Mouse (Mus musculus): ENCODE measurements around the gene Igsf11.
"Not testable (repeated sequence)": the region's sequence is repeated elsewhere in the genome, so short reads cannot be mapped to it uniquely, and the experiment has no call there.

Gene Igsf11

DNA sequence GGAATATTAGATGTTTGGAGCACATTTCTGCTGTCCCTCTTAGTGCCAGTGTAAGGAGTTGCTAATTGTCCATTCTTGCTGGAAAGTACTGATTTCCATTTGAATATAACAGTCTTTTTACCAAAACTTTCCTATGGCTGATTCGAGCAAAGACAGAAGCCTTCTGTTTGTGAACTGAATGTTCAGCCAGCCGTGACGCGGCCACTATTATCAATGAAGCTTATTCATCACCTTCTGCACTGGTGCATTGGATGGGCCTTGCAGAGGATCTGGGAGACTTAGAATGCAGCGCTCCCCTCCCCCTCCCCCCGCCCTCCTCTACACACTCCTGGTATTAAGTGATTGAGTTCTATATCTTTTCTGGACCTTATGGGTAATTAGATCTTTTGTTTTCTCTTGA is 48.8 kb downstream of the Igsf11 start:
- no peak for DNase-seq

DNA sequence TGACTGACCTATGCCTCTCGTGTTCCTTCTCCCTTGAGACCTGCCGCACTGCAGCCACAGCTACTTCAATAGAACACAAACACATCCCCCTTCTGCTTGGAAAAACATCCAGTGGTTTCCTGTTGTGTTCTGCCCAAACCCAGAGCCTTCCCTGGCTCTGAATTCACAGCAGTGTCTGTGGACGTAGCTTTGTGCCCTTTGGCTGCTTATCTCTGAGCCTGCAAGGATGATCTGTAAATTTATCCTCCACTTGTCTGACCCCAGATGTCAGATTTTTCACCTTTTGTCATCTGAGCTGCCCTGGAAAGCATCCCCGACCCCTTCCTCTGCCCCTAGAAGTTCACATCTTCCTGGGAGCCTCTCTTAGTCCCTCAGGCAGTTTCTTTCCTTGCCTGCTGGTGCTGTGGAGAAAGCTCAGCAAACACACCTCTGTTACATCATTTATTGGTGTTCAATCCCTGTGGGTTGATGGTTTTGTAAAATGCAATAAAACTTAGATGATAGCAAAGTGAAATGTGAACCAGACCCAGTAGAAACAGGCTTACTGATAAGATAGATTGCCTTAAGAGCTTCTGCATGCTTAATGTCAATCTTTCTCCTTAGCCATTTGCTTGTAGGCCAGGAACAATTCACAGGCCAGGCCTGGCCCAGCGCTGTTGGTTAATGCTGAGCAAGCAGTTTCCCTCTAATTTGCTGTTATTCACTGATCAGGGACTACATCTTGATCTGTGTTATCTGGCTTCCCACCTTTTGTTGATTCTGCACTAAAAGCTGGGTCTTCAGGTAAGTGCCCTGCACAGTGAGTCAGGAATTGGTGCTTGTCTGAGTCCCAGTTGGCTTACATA is 51.5 kb downstream of the Igsf11 start:
- DNase-seq: no peak

DNA sequence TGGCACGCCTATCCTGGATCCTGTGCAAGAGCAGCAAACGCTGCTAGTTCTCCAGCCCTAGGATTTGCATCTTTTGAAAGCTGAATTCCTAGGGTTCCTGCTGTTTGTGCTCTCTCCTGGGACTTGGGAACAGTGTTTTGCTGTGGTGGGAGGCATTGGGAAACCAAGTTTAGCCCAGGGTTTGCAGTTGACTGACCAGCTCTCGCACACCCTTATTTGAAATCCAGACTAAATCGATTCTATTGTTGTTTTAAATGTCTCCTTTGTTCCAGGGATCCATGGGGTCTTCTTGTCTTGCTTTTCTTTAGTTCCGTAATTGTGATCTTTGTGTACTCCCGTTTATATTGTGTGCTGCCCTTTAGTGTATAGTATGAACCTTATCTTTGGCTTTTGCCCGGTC is 52.6 kb downstream of the Igsf11 start:
- no peak for DNase-seq

DNA sequence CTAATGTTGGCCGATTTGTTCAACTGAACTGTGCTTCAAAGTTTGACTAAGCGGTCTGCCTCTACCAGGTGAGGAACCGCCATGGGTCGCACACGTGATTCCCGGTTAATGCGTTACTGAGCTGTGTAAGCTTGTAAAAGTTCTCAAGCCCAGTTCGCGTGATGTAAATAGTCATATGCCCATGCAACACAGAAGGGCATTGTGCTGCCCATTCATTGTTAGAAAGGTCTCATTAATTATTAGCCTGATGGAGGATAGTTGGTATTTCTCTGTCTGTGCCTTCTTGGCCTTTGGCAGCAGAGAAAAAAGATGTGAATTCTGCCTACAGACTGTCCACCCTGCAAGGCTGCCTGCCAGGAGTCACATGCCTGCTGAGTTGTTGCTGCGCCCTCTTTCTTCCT is 53.1 kb downstream of the Igsf11 start:
- DNase-seq: no peak

DNA sequence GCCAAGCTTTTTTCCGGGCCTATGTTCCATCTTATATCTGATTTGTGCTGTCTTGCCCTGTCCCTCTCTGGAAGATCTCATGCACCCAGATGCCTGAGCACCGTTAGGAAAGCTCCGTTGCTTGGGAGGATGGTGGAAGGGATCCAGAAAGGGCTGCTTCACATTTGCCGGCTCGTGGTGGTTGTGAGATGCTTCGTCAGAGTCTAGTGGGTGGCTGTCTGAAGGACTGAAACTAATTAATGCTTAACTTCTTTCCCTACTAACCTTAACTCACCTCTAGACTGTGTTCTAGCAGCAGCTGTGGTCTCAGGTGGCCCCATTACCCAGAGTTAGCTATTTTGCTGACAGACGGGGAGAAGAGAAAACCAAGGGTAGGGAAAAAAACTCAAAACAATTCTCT is 54.0 kb downstream of the Igsf11 start:
- DNase-seq: no peak

DNA sequence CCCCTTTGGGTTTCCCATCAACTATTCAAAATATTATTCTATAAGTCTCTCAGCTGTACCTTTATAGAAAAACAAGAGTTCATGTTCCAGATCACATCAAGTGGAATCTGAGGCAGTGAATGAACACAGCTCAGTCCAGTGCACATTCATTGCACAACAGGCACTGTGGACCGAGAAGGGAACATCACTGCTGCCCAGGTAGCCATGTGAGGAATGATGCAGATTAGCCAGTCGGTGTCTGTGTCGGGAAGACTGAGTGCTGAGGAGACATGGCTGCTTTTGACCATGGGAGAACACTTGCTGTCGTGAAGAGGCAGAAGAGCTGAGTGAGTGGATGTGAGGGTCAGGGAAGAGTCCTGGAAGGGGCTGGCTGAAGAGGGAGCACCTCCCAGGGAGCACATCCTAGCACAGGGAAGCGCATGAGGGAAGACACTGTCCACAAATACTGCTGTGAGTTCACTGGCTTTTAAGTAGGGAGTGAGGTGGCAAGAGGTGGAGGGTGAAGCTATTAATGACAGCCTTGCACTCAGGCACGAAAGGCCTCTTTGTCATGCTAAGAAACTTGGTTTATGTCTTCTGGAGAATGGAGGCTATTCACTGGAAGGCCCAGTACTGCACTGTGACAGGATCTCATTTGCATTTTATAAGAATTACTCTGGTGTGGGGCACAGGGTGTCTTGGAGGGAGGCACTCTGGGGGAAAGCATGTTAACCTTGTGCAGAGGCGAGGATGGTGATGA is 54.8 kb downstream of the Igsf11 start:
- no peak for DNase-seq

DNA sequence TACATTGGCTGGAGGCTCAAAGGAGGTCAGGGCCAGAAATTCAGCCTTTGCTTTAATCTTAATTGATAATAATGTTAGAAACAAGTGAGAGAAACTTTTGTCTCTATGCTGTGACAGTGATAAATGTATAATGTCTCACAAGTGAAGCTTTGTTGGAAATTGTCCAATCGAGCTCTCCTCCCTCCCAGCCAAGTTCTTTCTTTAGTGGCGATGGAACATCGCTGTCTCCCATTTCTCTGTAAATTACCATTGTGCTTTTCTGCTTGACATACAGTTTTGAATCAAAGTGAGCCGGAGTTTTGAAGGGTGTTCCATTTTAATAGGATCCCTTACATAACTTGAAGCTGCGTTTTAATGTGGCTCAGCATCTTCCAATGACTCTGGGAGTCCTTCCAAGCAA is 56.0 kb downstream of the Igsf11 start:
- DNase-seq: no peak

DNA sequence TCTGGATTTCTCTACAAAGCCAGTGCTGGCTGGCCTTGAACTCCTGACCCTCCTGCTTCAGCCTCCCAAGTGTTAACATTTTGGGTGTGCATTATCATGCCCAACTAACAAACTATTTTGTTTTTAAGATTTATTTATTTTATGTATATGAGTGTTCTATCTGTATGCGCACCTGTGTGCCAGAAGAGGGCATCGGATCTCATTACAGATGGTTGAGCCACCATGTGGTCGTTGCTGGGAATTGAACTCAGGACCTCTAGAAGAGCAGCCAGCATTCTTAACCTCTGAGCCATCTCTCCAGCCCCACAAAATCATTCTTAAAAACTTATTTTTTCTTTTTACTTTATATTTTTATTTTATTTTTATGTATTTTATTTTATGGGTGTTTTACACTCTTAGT is 60.4 kb downstream of the Igsf11 start:
- no peak for DNase-seq

DNA sequence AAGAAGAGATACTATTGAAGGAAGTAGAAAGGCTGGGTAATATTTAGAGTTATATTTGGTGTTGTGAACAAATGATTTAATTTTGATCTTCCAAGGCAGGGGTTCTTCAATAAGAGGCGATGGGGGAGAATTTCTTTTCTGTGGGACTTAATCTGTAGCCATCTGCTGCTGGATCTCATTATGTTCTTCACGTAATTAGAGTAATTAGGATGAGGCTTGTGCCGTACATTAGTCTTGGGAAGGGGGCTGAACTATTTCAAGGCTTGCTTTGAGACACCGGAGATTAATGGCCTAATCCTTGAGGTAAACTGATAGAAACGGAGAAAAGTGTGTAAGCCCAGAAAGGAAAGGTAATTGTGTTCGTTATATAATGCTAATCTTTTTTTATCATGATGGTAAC is 61.4 kb downstream of the Igsf11 start:
- DNase-seq: no peak

DNA sequence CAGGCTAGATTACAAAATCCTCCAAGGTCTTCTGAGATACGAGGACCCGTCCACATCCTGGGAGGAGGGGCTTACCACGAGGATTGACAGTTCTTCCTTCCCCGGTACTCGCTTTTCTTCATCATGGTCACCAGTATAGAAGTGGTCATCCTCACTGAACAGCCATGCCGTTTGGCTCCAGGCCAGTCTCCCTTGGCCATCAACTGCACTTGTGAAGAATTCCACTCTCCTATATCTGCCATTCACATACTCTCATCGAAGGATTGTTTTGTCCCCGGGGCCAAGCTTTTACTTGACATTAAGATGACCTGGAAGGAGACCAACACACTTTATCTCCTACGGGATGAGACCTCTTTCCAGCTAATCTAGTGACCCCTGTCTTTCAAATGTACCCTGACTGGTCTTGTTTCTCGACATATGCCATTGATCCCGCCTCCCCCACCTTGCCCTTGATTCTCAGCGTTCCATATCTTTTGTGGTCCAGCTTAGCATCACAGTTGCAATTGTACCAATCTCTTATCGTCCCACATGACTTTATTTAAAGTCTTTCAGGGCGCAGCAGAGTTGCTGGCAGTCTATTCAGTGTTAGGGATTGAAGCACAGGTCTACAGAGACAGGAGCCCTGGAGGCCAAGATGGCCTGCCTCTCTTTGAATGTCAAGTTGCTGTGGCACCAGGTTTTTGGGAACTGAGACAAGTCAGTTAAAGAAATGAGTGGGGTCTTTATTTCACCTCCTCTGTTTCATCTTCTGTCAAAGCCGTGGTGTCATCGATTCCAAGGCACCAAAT is 62.2 kb downstream of the Igsf11 start:
- no peak for DNase-seq

DNA sequence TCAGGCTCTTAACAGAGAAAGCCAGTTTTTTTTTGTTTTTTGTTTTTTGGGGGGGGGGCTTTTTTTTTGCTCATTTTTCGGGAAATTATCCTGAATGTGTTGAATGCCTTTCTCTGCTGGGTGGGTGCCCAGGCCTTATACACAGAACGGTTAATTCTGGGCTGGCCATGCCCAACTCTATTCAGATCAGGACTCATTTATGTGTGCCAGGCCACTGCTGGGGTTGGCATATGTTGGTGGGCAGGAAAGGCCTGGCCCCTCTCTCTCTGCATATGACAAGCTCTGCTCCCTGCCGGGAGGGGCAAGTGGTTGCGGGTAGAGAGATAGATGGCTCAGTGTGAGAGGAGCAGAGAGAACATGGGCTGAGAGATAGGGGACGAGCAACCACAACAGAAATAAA is 62.8 kb downstream of the Igsf11 start:
- DNase-seq: no peak

DNA sequence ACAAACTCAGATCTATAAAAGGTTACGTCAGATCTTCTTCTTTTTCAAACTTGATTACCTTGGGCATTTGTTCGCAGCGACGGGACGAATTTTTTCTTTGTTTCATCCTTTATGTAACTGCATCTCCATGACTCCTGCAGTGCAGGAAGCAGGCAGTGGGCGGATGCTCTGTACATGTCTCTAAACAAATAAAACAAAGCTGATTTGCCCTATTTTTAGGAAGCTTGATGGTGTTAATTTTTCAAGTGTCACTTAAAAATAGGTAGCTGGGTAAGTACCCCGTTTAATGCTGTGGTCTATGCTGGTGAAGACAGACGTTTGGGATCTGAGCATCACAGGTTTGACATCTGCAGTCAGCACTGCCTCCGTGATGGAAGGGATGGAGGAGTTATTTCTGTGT is 66.3 kb downstream of the Igsf11 start:
- DNase-seq: no peak

DNA sequence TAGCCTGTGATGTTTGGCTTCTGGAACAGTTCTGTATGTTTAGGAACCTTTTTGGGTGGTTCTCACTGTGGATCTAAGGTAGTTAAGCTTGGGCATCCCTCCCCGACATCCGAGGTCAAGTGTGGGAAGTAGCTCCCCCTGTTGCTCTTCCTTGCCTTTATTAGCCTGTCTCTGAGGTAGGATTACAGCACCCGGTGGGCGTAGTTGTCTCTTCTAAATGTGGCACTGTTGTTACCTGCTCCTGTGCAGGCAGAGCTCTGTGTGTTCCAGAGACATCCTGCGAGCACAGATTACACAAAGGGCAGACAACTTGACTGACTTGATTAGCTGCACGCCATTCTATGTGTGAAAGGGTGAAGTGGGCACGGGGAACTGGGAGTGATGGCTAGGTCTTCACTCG is 68.1 kb downstream of the Igsf11 start:
- no peak for DNase-seq

DNA sequence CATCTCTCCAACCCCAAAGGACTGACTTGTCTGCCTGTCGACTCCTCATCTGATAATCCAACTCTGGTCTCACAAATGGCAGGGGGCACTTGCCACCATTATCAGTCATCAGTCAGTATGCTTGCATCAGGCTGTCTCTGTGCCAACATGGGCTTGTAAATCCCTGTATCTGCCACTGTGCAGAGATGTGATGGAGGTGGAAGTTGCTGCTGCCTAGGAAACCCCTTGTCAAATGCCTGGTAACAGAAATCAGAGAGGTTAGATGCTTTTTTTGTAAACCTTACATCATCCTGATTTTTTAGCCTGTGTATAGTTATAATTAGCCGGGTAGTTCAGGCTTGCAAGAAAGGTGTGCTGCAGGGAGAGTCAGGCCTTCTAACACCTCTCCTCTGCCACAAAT is 69.4 kb downstream of the Igsf11 start:
- no peak for DNase-seq

DNA sequence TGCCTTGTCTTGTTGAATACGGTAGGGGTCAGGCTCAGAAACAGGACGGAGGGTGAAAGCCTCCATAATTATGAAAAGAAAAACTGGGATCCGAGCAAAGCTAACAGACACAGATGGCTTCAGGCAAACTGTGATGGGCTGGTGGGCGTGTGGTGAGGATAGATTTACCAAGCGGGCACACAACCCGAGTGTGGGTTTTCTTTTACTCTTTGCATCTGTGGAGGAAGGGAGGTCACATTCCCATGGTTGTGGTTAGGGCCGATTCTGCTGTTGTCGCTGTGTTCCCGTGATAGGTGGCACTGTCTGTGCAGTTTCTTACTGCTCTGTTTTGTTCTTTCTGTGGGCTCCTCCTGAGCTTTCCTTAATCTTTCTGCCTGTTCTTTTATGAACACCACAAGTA is 70.2 kb downstream of the Igsf11 start:
- no peak for DNase-seq

DNA sequence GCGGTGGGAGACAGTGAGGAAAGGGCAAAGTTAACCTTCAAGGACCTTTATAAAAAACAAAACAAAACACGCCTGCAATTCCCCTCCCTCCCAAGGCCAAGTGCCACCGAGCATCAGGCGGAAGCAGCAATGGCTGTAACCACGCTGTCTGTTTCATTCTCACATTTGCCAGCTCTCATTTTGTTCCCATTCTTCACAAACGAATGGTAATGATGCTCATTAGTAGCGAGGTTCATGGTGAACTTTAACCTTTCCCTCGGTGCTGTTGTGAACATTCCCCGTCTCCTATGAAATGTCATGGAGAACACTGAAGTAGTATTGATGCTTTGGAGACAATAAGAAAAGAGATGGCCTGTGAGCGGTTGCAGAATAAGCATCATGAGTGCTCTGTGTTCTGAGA is 74.6 kb downstream of the Igsf11 start:
- DNase-seq: no peak

DNA sequence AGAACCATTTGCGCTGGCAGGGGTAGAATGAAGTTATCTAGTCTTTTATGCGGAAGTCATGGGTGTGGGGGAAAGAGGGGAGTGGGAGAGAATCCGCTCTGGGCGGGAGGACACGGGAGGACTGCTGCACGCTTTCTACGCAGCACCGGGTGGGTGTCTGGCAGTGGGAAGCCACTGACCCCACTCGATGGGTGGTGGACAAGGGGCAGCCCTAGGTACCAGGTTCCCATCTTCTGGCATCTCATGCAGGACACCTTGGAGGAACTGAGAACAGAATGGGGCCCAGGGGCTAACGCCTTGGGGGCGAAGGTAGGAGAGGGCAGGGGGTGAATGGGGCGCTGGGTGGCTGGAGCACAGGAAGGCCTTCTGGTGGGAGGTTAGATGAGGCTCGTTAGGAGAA is 83.7 kb downstream of the Igsf11 start:
- DNase-seq: no peak

DNA sequence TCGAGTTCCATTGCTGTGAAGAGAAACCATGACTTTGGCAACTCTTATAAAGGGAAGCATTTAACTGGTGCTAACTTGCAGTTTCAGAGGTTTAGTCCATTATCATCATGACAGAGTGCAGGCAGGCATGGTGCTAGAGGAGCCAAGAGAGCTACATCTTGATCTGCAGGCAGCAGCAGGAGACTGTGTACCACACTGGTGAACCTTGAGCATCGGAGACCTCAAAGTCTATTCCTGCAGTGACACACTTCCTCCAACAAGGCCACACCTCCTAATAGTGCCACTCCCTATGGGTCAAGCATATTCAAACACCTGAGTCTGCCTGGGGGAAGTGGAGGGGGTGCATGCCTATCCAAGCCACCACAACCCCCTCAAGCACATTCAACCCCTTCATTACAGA is 86.1 kb downstream of the Igsf11 start:
- no peak for DNase-seq

DNA sequence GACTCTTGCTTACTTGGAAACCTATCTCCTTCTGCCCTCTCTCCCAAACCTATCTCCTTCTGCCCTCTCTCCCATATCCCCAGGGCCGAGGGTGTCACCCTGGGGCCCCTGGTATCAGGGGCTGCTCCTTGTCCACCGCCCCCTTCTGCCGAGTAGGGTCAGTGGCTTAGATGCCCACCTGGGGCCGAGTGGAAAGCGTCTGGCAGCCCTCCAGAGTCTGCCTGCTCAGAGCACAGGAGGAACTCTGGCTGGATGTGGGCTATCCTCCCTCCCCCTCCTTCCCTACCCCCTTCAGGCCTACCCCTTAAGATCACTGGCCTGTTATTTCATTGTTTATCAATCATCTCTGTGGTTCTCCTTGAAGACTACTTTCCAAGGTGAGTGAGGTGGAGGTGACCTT is 88.1 kb downstream of the Igsf11 start:
- DNase-seq: no peak

DNA sequence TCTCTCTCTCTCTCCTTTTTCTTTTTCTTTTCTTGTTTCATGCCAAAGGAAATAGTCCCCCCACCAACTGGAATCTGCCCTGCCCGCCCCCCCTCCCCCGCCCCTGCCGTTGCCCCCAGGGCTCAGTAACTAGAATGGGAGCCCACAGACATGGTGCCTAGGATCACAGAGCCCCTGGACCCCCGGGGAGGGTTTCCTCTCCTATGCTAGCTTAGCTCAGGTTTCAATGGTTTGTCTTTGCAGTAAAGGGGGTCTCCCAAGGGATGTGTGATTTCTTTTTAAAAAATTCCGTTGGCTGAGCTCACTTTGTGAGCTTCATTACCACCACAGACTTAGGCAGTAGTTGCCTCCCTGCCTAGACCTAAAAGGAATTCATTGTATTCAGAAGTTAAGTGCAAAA is 89.6 kb downstream of the Igsf11 start:
- no peak for DNase-seq

DNA sequence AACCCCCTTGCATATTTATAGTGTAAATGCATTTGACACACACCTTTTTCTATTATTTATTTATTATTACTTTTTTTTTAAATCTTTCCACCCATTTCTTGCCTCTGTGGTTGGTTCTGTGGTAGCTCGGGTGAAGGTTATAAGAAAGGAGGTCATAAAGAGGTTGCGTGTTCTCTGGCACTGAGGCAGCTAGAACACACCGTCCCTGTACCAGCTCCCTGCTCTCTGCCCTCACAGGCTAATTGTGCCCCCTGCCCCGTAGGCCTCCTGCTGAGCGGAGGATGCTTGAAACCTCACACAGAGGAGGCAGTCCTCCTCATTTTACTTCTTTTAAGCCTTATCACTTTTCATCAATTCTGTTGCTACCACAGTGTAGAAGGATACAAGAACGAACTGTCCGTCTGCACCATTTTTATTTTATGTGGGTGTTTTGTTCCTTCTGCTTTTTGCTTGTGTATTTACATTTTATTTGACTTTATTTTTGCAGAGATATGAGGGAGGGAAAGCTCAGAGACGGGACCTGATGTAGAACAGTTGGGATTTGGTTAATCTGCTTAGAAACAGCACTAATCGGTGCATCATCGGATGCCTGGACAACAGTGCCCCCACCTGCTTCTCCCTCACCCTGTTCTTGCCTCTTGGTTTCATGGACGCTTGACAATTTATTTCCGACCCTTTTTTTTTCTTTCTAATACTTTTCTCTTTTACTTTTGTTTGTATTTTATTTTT is 90.2 kb downstream of the Igsf11 start:
- no peak for DNase-seq

DNA sequence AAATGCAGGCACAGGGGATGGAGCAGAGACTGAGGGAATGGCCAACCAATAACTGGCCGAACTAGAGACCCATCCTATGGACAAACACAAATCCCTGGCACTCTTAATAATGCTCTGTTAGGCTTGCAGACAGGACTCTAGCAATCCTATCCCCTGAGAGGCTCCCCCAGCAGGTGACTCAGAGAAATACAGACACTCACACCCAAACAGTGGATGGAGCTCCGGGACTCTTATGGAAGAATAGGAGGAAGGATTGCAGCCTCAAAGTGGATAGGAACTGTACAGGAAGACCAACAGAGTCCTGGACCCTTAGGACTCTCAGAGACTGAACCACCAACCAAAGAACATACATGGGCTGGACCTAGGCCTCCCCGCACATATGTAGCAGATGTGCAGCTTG is 91.4 kb downstream of the Igsf11 start:
- not testable (repeated sequence) for DNase-seq

DNA sequence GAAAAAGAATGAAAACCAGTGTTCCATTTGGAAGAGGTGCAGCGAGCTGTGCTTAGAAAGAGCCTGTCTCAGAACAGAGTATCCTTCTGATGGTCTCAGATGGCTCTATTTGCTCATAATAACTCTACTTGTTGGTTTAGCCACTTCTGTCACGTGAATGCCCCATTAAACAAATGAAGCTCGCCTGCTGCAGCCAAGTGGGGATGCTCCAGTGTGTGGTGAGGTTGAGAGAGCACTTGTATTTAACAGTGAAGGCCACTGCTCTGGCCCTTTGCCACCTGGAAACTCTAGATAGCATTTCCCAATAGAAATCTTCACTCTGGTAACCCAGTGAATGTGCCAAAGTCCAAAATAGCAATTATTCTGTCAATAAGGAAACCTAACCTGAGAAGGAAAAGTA is 92.9 kb downstream of the Igsf11 start:
- no peak for DNase-seq

Data from lung, postnatal 4 days (tissue).